22 mouse cellular contexts compared by ENCODE assay signal in genomic region chr16:76347719-76348421, GRCm38 (mm10). TPM values are rescaled to one million over a fixed set of nuclear protein-coding genes. Genes with fewer than 3 reads are reported as not detected.
A peak's percentile ranks its signal among the peaks of the same experiment; 100 is the strongest.
DNase-seq lines count a peak whose midpoint lies in the region; ATAC-seq lines count a peak whose summit lies in the region.
"Had no signal": no experiment of that assay in that cellular context is flagged by ENCODE, and none has a peak within 500 bp of the region (broad histone marks: within the 10 kb centered on the region; RNA-seq: fewer than 3 reads in every experiment).

No protein-coding gene starts in this region.

- peak; percentile 54 for DNase-seq in adrenal gland, adult 2 months
- no peak for DNase-seq in adrenal gland, postnatal 14 days
- no peak for DNase-seq in hindbrain, embryonic 11.5 days (ENCODE audit: low spot score)
- DNase-seq in kidney, adult 9 months = peak; percentile 44
- DNase-seq in kidney, postnatal 4 days = no peak
- no peak for DNase-seq in liver, embryonic 13.5 days
- no peak for DNase-seq in liver, embryonic 11.5 days (ENCODE audit: low spot score)
- DNase-seq: B cell, adult 2 months; cerebellum, adult 11-12 months; cerebellum, adult 9-10 months; cerebellum, postnatal 25 days; gastrocnemius, postnatal 14 days; heart, postnatal 4 days had no signal

- H3K4me1 ChIP-seq in hindbrain, embryonic 11.5 days (replicated peaks; ENCODE audit: control insufficient read depth, insufficient read depth, low read length) = no peaks in the 10 kb centered on the region
- no peaks in the 10 kb centered on the region for H3K4me1 ChIP-seq in hindbrain, embryonic 16.5 days (ENCODE audit: control insufficient read depth, insufficient read depth, low read depth, low read length)
- peaks cover 49% of the 10 kb centered on the region for H3K4me1 ChIP-seq in liver, embryonic 13.5 days (replicated peaks)
- H3K4me1 ChIP-seq in liver, embryonic 11.5 days (replicated peaks; ENCODE audit: control insufficient read depth, insufficient read depth, low read length) = peaks cover 20% of the 10 kb centered on the region
- H3K4me1 ChIP-seq: embryonic facial prominence, embryonic 13.5 days had no signal

- no peak overlapping the region for H3K4me3 ChIP-seq in hindbrain, embryonic 11.5 days (ENCODE audit: low read depth, low read length)
- no peak overlapping the region for H3K4me3 ChIP-seq in hindbrain, embryonic 16.5 days (ENCODE audit: low read length)
- H3K4me3 ChIP-seq in liver, embryonic 13.5 days (replicated peaks) = no peak overlapping the region
- no peak overlapping the region for H3K4me3 ChIP-seq in liver, embryonic 11.5 days (ENCODE audit: low read depth, low read length)
- H3K4me3 ChIP-seq: embryonic facial prominence, embryonic 13.5 days; forebrain, embryonic 12.5 days; heart, embryonic 13.5 days had no signal

- peaks cover 3% of the 10 kb centered on the region; the same call in 1 of the 2 replicates for H3K36me3 ChIP-seq in hindbrain, embryonic 11.5 days (ENCODE audit: control insufficient read depth, insufficient read depth, low read length)
- H3K36me3 ChIP-seq in hindbrain, embryonic 16.5 days (ENCODE audit: control insufficient read depth, insufficient read depth, low read length) = 0 out of 2 replicates have a peak, but pooled peaks cover 2% of the 10 kb centered on the region
- peaks cover 84% of the 10 kb centered on the region for H3K36me3 ChIP-seq in liver, embryonic 13.5 days
- peaks cover 29% of the 10 kb centered on the region for H3K36me3 ChIP-seq in liver, embryonic 11.5 days (ENCODE audit: control insufficient read depth, insufficient read depth, low read length)

- 81% methylated on average over 13 of the region's 13 CpGs for WGBS in hindbrain, embryonic 11.5 days
- WGBS in hindbrain, embryonic 16.5 days = 70% methylated on average over 13 of the region's 13 CpGs
- 88% methylated on average over 13 of the region's 13 CpGs for WGBS in liver, embryonic 13.5 days (ENCODE audit: insufficient replicate concordance)
- 88% methylated on average over 13 of the region's 13 CpGs for WGBS in liver, embryonic 11.5 days

- peak; percentile 60; the same call in 1 of the 2 replicates for ATAC-seq in hindbrain, embryonic 11.5 days (ENCODE audit: low FRiP score)
- ATAC-seq in hindbrain, embryonic 16.5 days = no peak; the same call in 1 of the 2 replicates
- no peak for ATAC-seq in liver, embryonic 13.5 days (ENCODE audit: low read depth)
- no peak for ATAC-seq in liver, embryonic 11.5 days (replicated peaks; ENCODE audit: low FRiP score)
- ATAC-seq: activated CD4-positive, CD25-positive, alpha-beta regulatory T cell, adult 4 months; CD4-positive, CD25-positive, alpha-beta regulatory T cell, adult 4 months; inflammation-experienced regulatory T-cells, adult 6 months; Patski had no signal

- no peak overlapping the region for H3K27ac ChIP-seq in hindbrain, embryonic 11.5 days (ENCODE audit: low read depth, low read length)
- H3K27ac ChIP-seq in hindbrain, embryonic 16.5 days (ENCODE audit: low read depth, low read length) = no peak overlapping the region
- peak overlapping the region; percentile 2; the same call in 1 of the 2 replicates for H3K27ac ChIP-seq in liver, embryonic 13.5 days
- H3K27ac ChIP-seq in liver, embryonic 11.5 days (ENCODE audit: low read depth, low read length) = no peak overlapping the region
- H3K27ac ChIP-seq: embryonic facial prominence, embryonic 13.5 days; forebrain, embryonic 12.5 days; heart, embryonic 13.5 days; hindbrain, embryonic 14.5 days had no signal

- H3K9me3 ChIP-seq in hindbrain, embryonic 11.5 days (ENCODE audit: control insufficient read depth, low read length) = no peaks in the 10 kb centered on the region
- H3K9me3 ChIP-seq in hindbrain, embryonic 16.5 days (ENCODE audit: control insufficient read depth, low read length) = no peaks in the 10 kb centered on the region
- no peaks in the 10 kb centered on the region for H3K9me3 ChIP-seq in liver, embryonic 13.5 days (replicated peaks)
- H3K9me3 ChIP-seq in liver, embryonic 11.5 days (ENCODE audit: control insufficient read depth, low read length) = no peaks in the 10 kb centered on the region; the same call in 1 of the 2 replicates
- H3K9me3 ChIP-seq: embryonic facial prominence, embryonic 13.5 days had no signal

- no peak overlapping the region for H3K9ac ChIP-seq in hindbrain, embryonic 11.5 days (ENCODE audit: low read depth, low read length)
- H3K9ac ChIP-seq in hindbrain, embryonic 16.5 days (ENCODE audit: low read depth, low read length) = no peak overlapping the region
- H3K9ac ChIP-seq in liver, embryonic 13.5 days = no peak overlapping the region
- H3K9ac ChIP-seq in liver, embryonic 11.5 days (ENCODE audit: low read depth, low read length) = no peak overlapping the region
- H3K9ac ChIP-seq: embryonic facial prominence, embryonic 13.5 days; forebrain, embryonic 12.5 days; heart, embryonic 13.5 days; hindbrain, embryonic 14.5 days had no signal

- no peak overlapping the region for H3K4me2 ChIP-seq in hindbrain, embryonic 11.5 days (replicated peaks; ENCODE audit: low read depth, low read length)
- no peak overlapping the region for H3K4me2 ChIP-seq in hindbrain, embryonic 16.5 days (ENCODE audit: low read length)
- H3K4me2 ChIP-seq in liver, embryonic 13.5 days = no peak overlapping the region
- H3K4me2 ChIP-seq in liver, embryonic 11.5 days = no peak overlapping the region
- H3K4me2 ChIP-seq: embryonic facial prominence, embryonic 13.5 days; forebrain, embryonic 12.5 days; heart, embryonic 13.5 days; hindbrain, embryonic 14.5 days had no signal

- no peaks in the 10 kb centered on the region for H3K27me3 ChIP-seq in hindbrain, embryonic 11.5 days (ENCODE audit: control insufficient read depth, insufficient read depth, low read length)
- no peaks in the 10 kb centered on the region for H3K27me3 ChIP-seq in hindbrain, embryonic 16.5 days (replicated peaks; ENCODE audit: control insufficient read depth, insufficient read depth, low read length)
- H3K27me3 ChIP-seq in liver, embryonic 13.5 days = no peaks in the 10 kb centered on the region
- no peaks in the 10 kb centered on the region for H3K27me3 ChIP-seq in liver, embryonic 11.5 days (replicated peaks; ENCODE audit: control insufficient read depth, insufficient read depth, low read length)
- H3K27me3 ChIP-seq: embryonic facial prominence, embryonic 13.5 days; forebrain, embryonic 12.5 days; heart, embryonic 13.5 days; Patski had no signal

RNA-seq across cellular contexts. Expression of gene Nrip1, which starts 25.8 kb away (rescaled TPM):
- 10 to 100 TPM; 80.3 to 95.3 TPM for total RNA-seq in adrenal gland, adult 2 months (2021)
- polyA plus RNA-seq in adrenal gland, adult 2 months (2012; rRNA removed) = 7.6 and 7.7 TPM in 2 replicates
- 65.2 and 66.5 TPM in 2 replicates for total RNA-seq in adrenal gland, postnatal 14 days (2021)
- polyA plus RNA-seq in hindbrain, embryonic 11.5 days (2014; fragmentation: Nextera tagmentation; extraction: Ambion mirVana) = 26.5 and 35.5 TPM in 2 replicates
- polyA plus RNA-seq in hindbrain, embryonic 16.5 days (2015; fragmentation: Nextera tagmentation; extraction: Ambion mirVana) = 29.0 and 30.4 TPM in 2 replicates
- polyA plus RNA-seq in liver, embryonic 13.5 days (2015; fragmentation: Nextera tagmentation; extraction: Ambion mirVana) = 20.2 and 20.4 TPM in 2 replicates
- polyA plus RNA-seq in liver, embryonic 11.5 days (2014; fragmentation: Nextera tagmentation; extraction: Ambion mirVana) = 35.0 and 37.3 TPM in 2 replicates

Comparison
In these comparisons a context has a peak if more than half of its experiments do, and no peak if none do; other contexts are left out.
1. DNase-seq: peak in adrenal gland, adult 2 months (single experiment) and kidney, adult 9 months (single experiment); none in adrenal gland, postnatal 14 days (single experiment), hindbrain, embryonic 11.5 days (single experiment), kidney, postnatal 4 days (0 of 2), liver, embryonic 13.5 days (single experiment) and liver, embryonic 11.5 days (single experiment).